Mouse (Mus musculus) megakaryocyte, adult 5-6 weeks (primary cell): ENCODE measurements around the gene Gpr18. TPM values are rescaled to one million over a fixed set of nuclear protein-coding genes. Genes with fewer than 3 reads are reported as not detected.
A peak's percentile ranks its signal among the peaks of the same experiment; 100 is the strongest.

ENCODE experiments used
- ATAC-seq: 2 replicates; pipeline ENCODE4 v1.8.0; 2016; ENCODE audit warnings: mild to moderate bottlenecking, inconsistent platforms; ENCODE audit not compliant: poor library complexity, severe bottlenecking
- total RNA-seq, 2 experiments: library from RNA; stranded (forward) in 1 of 2; stranded (reverse) in 1 of 2; fragments of 153-499, 151-499 nt in 1 of 2; fragments of 221-1000, 200-1000 nt in 1 of 2; gene quantifications; 2 replicates each; pipeline versions ENCODE4 v1.2.3 to v1.2.4; 2015 to 2017

Gpr18 gene
- total RNA-seq, 2 experiments from 2014 or later = 11.3 to 12.9 TPM

DNA sequence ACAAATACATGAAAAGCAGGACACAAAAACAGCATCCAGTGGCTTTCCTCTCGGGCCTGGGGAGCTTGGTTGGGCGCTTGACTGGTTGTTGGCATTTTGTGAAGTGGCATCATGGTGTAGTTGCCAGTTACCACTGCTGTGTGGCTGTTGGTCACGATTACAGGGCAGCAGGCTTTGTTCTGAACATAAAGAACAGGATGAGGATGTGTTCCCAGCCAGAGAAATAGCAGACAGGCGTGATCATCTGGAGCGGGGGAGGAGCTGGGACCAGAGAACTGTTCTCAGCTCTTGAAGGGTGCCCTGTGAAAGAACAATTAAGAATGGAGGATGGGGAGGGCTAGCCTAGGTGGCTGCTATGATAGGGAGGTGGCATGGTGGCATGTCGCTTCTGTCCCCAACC lies 11.3 kb upstream of the Gpr18 start:
- ATAC-seq = no peak

DNA sequence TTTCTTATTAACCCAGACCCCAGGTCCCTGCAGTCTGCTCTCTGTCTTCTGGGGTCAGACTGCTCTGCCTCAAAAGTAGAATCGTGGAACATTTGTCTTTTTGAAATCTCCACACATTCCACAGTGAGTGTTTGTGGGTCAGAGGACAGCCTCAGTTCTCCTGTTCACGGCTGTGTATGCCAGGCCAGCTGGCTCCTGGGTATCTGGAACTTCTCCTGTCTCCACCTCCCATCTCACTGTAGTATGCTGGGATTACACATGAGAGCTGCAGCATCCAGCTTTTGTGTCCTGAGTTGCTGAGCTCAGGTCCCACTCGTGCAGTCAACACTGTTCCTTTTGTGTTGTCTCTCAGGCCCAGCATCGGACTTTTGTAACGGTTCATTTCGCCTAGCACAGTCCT lies 9.3 kb upstream of the Gpr18 start:
- ATAC-seq = no peak

DNA sequence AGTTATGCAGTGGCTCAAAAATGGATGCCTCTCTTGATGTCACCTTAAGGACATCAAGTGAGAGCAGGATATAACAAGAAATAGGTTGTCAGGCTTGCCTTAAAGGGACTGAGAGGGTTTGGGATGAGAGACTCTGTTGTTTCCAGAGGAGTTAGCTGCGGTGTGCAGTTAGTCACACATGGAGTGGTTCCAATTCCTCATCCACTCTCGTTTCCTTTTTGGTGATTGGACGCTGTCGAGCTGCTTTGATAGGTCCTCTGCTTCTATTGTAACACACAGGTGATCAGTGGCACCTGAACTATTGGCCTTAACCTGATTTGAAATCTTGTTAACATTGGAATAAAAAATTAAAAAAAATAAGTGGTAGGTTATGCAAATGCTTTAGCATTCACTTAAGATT lies 7.2 kb upstream of the Gpr18 start:
- peak; percentile 38; the same call in 1 of the 2 replicates for ATAC-seq

DNA sequence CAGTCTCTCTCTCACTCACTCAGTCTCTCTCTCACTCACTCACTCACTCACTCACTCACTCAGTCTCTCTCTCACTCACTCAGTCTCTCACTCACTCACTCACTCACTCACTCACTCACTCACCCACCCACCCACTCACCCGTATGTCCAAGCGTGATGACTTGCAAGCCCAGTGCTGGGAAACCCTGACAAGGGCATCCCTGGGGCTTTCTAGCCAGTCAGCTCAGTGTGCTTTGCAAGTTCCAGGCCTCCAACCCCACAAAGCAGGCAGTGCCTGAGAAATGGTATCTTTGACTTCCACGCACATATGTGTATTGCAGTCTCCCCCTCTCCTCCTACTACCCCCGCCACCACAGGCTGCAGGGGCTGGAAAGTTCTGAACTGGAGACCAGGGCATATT lies 6.4 kb upstream of the Gpr18 start:
- ATAC-seq = no peak

DNA sequence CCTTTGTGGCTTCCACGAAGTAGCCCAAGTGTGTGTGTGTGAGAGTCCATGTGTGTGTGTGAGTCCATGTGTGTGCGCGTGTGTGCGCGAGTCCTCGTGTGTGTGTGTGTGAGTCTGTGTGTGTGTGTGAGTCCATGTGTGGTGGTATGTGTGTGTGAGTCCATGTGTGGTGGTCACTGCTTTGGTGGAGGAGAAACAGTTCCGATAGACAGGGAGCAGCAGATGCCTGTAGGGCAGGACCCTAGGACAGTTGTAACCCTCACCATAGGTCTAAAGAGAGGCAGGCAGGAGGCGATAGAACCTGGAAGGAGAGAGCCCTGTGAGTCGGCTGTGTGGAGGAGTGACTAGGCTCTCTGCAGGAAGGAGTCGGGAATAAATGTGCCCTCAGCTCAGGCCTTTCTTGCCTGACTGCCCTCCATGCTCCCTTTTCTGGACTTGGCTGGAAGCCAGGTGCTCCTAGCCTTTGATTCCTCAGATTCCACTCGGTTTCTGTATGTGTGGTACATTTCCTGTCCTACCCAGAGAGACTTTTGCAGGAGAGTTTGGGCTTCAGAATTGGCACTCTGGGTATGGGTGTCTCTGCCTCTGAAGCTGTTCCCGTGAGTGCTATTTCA lies 5.0 kb upstream of the Gpr18 start:
- no peak for ATAC-seq

DNA sequence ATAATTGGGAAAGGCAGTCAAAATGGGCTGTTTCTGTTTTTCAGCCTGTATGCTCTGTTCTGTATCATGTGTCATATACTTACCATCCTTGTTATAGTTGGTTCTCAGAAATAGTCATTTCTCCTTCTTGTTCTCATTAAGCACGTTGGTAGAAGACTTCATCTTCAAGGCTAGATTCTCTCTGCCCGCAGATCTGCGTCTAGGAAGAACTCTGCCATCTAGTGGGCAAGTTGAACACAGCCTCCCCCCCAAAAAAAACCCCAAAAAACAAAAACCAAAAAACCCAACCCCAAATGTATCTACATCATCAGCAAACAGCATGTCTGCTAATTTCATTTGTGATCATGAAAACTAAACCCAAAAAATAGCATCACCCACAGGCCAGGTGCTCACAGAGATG lies 4.2 kb upstream of the Gpr18 start:
- 0 out of 2 replicates have a peak, but pooled peaks have one; percentile 31 for ATAC-seq

DNA sequence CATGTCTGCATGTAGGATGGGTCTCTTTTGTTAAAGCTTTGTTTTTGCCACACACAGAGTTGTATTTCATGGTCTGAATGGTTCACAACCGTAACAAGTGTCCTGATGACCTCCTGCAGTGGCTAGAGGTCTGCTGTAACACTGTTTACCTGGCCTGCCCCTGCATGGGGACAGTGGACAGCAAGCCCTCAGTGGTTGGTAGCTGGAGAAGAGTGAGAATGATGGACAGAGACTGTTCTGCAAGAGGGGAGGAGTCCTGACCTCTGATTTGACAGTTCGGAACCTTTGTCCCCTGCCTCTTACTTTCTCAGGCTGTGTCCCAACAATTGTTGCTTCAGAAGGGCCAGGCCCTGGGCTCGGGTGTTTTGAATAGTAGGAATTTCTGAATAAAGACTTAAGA lies 2.7 kb upstream of the Gpr18 start:
- ATAC-seq = no peak

DNA sequence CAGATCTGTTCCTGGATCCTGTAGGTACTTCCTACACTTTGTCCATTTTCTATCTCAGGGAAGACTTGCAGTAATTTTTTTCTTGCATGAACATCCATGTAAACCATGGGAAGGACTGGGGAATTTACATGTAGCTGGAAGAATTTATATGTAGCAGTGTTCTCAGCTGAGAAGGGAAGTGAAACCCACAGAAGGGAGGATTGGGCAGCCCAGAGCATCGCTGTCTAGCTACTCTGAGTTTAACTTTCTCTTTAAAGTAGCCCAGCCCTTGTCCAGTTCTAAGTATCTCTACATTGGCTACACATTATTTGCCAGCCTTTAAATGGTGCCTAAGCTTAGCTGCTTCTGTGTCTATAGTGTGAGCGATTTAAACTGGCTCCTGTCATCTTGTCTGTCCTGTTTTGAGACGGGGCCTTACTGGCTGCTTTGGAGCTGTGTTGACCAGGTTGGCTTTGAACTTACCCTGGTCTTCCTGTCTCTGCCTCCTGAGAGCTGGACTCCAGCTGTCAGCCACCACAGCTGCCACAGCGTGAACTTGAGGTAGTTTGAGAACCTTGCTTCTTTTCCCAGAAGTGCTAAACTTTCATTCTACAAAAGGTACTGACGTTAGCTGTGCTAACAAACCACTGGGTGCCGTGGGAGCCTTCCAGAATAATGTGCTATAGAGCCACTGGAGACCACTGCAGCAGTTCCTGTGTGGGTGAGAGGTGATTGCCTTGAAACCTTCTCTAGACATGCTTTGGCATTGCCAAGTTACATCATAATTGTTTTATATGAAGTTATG lies 922 bp upstream of the Gpr18 start:
- ATAC-seq = peak; percentile 65

DNA sequence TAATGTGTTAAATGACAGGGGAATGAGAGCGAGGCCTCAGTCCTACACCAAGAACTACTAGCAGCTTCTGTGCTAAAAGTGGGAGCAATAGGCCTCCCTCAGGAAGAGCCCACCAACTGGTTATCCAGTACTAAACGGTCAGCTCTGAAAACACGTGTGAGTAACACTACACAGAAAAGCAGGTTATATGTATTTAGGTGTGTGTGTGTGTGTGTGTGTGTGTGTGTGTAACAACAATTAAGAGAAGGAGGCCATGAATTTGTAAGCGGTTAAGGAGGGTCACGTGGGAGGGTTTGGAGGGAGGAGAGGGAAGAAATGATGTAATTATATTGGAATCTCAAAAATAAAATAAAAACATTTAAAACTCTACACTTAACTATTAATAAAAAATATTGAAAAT lies 438 bp downstream of the Gpr18 start:
- no peak for ATAC-seq

DNA sequence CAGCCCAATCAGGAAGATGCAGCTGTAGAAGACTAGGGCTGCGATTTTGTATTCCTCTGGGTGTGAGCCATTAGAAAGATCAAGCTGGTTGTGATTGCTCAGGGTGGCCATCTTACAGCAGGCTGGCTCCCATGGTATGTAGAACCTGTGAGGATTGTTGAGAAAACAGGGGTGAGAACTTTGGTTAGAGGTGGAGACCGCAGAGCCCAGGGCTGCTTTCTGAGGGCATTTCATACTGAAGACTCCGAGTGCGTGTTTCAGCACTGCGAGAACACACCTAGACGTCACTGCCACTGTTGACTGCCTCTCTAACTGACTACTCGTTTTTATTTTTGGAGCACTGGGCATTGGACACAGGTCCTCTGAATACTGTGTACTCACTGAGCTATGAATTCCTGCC lies 3.1 kb downstream of the Gpr18 start:
- ATAC-seq = no peak

DNA sequence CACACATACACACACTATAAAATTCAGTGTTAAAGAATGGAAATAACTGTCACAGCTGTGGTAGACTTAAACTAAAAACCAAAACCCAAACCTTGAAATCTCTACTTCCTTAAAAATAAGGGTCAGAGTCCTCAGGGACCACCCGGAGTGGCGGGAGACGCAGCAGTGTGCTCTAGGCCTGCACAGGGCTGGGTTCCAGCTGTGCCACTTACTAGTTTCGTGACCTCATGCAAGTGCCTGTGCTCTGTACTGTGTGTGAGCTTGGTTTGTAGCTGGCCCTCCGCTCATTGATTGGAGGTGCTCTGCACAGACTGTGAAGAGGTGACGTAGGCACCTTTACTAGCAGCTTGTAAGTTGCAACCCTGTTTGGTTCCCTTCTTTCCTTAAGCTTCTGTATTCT lies 5.7 kb downstream of the Gpr18 start:
- ATAC-seq = no peak

DNA sequence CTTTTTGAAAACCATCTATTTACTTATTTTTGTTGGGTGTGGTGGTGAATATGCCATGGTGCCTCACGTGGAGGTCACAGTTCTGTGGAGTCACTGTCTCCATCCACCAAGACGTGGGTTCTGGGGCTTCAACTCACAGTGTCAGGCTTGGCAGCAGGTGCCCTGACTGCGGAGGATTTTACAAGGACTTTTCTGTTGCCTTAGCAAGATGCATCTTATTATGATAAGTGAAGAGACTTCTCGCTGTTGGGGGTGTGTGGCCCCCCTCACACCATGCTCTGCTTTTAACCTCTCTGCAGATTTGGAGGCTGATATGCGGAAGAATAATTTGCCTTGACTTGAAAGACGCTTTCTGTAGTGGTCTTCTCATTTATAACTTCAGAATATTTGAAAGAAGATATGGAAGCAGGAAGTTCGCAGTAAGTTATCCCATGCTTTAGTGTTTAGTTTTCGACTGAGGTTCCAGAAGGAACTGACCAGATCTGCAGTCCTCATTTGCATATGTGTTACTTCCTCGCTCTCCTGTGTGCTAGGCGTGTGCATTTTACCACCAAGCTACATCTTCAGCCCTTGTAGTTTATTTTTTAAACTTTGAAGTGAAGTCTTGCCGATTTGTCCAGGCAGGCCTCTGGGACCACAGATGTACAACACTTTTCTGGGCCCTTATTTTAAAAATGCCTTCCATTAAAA lies 8.4 kb downstream of the Gpr18 start:
- ATAC-seq = peak; percentile 55; the same call in 1 of the 2 replicates

DNA sequence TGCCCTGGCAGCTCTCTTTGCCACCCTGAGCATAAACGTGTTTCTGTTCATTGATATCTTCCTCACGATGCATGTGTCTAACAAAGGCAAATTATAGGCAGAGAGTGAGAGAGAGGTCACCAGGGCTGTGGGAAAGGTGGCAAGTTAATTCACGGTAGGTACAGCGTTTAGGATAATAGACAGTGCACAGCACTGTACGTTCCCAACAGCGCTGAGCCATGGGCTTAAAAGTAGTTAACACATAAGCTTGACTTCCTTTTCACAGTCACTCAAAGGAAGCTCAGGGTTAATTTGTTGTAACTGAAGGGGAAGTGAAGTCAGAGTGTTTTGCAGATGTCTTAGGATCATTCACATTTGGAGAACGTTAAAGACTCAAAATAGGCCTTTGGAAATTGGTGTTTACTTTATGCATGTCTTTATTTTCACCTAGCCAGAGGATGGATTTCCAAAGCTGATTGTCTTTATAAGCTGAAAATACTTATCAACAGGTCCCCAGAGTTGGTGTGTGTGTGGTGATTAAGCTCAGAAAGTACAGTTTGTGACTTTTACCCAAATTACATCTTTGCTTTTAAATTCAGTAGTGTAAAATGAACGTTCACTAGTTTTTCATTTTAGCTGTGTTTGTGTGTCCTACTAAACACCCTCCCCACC lies 9.1 kb downstream of the Gpr18 start:
- peak; percentile 80 for ATAC-seq

DNA sequence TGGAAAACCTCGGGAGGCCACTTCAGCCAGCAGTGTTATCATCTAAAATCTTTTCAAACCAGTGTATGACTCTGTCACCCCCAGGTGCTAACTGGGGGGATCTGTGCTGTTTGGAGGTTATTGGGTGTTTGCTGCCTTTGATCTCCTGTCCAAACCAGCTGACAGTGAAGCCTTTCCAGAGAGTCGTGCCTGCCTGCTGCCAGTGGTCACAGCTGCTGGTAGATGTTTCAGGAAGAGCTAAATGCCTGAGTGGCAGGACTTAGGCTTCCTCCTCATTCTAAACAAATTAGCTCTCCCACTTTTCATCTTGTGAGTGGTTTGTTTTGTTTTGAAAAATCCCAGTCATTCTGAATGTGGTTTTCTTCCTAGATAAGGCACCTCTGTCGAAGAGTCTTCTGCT lies 10.8 kb downstream of the Gpr18 start:
- ATAC-seq = no peak

DNA sequence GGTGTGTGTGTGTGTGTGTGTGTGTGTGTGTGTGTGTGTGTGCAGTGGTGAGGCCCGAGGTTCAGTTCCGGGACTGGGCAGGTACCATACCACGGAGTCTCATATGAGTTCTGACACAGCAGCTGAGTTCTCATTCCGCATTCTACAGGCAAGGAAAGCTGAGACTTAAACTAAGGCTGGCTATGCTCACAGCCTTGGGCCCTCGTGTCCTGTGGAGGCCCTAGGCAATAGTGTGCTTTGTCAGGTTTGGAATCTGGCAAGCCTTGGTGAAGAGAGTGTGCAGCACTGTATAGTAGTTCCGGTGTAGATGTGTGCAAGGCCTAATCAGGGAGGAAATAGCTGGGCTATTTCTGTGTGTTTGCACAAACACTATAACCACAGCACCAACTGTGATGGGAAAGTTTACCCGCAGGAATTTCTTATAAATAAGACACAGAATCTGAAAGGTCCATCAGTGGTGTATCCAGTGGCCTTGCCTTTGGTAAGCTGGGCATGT lies 12.2 kb downstream of the Gpr18 start:
- no peak for ATAC-seq

DNA sequence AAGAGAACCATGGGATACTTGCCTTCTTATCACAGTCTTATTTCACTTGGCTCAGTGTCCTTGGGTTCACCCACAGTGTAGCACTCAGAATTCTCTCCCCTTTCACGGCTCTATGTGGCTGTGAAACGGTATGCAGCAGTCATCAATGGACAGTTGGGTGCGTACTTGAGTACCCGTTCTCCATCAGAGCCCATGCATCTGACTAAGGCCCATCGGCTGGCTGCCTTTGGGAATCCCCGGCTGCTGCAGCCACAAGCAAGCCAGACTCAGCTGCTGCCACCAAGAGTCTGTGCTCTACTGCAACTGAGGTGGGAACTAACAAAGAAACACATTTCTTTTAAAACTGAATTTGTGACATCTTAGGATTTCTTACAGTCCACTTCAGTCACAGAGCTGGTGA lies 14.1 kb downstream of the Gpr18 start:
- ATAC-seq = no peak

DNA sequence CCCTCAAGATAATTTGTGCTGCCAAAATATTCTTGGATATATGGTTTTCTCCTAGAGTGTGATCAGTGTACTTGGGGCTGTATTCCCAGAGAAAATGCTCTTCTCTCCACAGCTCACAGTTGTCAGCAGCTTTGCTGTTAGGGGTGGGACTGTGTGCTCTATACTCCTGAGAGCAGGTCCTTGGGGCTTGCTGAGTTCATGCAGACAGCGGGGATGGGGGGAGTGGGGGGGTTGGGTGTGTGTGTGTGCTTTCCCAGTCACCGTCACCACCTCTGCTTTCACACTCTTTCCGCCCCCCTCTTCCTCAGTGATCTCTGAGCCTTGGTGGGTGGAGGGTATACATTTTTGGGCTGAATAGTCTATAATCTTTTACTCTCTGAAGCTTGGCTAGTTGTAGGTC lies 16.5 kb downstream of the Gpr18 start:
- no peak for ATAC-seq

DNA sequence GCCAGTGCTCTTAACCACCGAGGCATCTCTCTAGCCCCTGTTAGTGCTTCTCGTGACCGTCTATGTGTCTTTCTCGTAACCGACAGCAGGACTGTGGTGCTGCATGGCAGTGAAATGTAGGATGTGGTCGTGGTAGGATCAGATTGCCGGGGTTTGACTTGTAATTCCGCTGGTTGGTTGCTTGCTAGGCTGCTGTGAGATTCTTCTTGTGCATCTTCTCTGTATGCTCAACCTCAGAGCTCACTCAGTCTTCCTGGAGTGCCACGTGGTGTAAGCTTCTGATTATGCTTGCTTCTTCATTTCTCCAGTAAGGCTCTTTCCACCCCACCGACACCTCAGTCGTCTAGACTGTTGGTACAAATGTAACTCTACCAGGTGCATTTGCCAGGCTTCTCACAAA lies 17.1 kb downstream of the Gpr18 start:
- ATAC-seq = peak; percentile 53

DNA sequence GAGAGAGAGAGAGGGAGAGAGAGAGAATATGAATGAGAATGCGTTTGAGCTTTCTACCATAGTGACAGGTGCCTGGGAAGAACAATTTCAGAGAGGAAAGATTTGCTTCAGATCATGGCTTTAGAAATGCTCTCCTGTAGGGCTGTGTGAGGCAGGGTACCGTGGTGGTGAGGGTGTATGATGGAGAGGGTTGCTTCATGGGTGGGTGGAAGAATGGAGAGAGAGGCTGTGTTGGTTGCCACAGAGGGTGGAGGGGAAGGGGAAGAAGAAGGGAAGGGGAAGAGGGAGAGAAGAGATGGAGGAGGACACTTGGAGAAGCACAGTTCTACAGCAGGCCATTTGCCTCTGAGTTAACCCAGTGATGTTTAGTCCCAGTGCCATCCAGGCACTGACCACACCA lies 17.8 kb downstream of the Gpr18 start:
- ATAC-seq = no peak

DNA sequence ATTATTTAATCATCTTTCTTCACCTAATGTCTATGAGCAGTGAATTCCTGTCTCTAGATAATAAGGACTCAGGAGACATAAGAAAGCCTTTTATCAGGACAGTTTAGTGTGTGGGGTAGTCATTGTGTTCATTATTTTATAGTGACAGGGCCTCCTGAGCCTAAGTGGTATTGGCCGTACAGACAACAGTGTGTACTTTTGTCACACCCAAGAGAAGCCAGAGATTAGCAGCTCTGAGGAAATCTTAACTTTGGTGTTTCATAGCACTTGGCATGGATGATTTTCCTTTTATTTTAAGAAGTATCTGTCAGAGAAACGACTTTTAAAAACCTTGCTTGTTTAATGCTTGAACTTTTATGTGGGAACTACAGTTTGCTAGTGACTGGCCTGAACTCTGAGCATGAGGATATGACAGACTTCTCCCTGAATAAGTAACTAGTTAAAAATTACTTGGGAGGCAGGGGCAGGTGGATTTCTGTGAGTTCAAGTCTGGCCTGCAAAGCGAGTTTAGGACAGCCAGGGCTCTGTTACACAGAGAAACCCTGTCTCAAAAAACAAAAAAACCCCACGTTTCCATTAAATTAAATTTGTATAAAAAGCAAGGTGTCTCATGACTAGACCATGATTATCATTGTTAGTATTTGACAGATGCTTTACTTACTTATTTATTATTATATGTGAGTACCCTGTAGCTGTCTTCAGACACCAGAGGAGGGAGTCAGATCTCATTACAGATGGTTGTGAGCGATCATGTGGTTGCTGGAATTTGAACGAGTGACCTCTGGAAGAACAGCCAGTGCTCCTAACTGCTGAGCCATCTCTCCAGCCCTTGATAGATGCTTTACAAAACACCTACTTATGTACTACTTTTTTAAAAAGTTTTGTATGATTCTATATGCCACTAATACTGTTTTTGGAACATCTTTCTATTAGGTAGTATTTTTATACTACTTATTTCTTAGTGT lies 19.2 kb downstream of the Gpr18 start:
- no peak for ATAC-seq
